Mouse (Mus musculus): ENCODE measurements at regions not wholly inside any gene's neighbourhood (a gene's known extent, or its start where the extent isn't known, plus 50 kb on each side); places are given as distances from the start of the nearest gene placed in this dataset.

DNA sequence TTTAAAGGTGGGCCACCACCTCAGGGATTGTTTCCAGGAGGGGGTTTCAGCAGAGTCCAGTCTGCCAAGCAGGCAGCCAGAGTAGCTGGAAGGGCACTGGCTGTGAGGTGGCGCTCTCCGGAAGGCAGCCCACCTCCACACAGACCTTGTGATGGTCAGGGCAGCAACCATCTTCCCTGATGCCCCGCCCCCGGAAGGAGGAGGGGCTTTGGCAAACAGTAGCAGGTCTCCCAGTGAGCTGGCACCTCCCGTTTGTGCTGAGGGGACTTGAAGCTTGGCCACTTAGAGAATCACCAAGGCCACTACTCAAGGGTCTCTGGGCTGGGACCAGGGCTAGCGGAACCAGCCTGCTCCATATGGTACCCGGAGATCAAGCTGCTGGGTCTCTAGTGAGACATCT, 67.4 kb upstream of the Nkx1-1 start:
- Histone ChIP-seq H3K4me2 (ENCODE audit: insufficient read depth, low read depth, poor library complexity, severe bottlenecking) (no peak overlapping the region), H3K79me2 (replicated peaks; ENCODE audit: control insufficient read depth, extremely low read depth, insufficient read depth, poor library complexity, severe bottlenecking) (no peaks in the 10 kb centered on the region), H3K4me3 (replicated peaks in 1 of 3; ENCODE audit: low read depth in 2 of 3, low read length in 2 of 3, poor library complexity in 1 of 3) (no peak overlapping the region), H3K36me3 (replicated peaks in 1 of 2; ENCODE audit: control insufficient read depth in 1 of 2, insufficient read depth in 1 of 2, low read length in 1 of 2) (no peaks in the 10 kb centered on the region), H3K27me3 (replicated peaks) (peaks cover 9% of the 10 kb centered on the region), H3K27ac (ENCODE audit: insufficient read depth, low read depth) (no peak overlapping the region), H3K4me1 (ENCODE audit: control insufficient read depth in 1 of 2, insufficient read depth in 2 of 2) (peaks cover 2 to 4% of the 10 kb centered on the region in 2 experiments; a peak in 1 of 4 replicates), H3K9me3 (replicated peaks; ENCODE audit: low read length) (no peaks in the 10 kb centered on the region), H3K9ac (ENCODE audit: insufficient read depth, low read depth) (no peak overlapping the region)
- in situ Hi-C loops (cut with MboI; ENCODE audit: low pct_ligation_motif_present, low pct_unique_long_range_greater_than_20kb, low sequenced_read_pairs): no loop called here
- dilution Hi-C loops (cut with MboI; ENCODE audit: extremely low pct_ligation_motif_present, extremely low pct_unique_long_range_greater_than_20kb, low sequenced_read_pairs): no loop called here
- DNase-seq (ENCODE audit: extremely low read depth): no peak
- TF ChIP-seq MYC (IDR thresholded peaks at IDR 0.05; ENCODE audit: low read depth, low read length): no peak
- no peak for TF ChIP-seq ZMIZ1 (IDR thresholded peaks at IDR 0.05; ENCODE audit: low read depth, low read length)
- TF ChIP-seq SIN3A (IDR thresholded peaks at IDR 0.05; ENCODE audit: low read length): no peak
- TF ChIP-seq TBP (conservative IDR thresholded peaks at IDR 0.05; ENCODE audit: low read depth, low read length): no peak
- TF ChIP-seq ZNF384 (IDR thresholded peaks at IDR 0.05; ENCODE audit: low read depth, low read length): no peak
- TF ChIP-seq NELFE (IDR thresholded peaks at IDR 0.05; ENCODE audit: low read depth, low read length): no peak
- no peak for TF ChIP-seq CHD2 (IDR thresholded peaks at IDR 0.05; ENCODE audit: low read length)
- TF ChIP-seq TCF12 (IDR thresholded peaks at IDR 0.05; ENCODE audit: low read depth, low read length): no peak
- TF ChIP-seq ELF1 (IDR thresholded peaks at IDR 0.05; ENCODE audit: low read depth, low read length): no peak
- TF ChIP-seq RAD21 (IDR thresholded peaks at IDR 0.05; ENCODE audit: low read depth, low read length): no peak
- TF ChIP-seq ETS1 (conservative IDR thresholded peaks at IDR 0.05; ENCODE audit: low read depth, low read length): no peak
- TF ChIP-seq KAT2A (IDR thresholded peaks at IDR 0.05; ENCODE audit: insufficient replicate concordance, low read length): no peak
- no peak for TF ChIP-seq MAX (IDR thresholded peaks at IDR 0.05; ENCODE audit: low read length)

DNA sequence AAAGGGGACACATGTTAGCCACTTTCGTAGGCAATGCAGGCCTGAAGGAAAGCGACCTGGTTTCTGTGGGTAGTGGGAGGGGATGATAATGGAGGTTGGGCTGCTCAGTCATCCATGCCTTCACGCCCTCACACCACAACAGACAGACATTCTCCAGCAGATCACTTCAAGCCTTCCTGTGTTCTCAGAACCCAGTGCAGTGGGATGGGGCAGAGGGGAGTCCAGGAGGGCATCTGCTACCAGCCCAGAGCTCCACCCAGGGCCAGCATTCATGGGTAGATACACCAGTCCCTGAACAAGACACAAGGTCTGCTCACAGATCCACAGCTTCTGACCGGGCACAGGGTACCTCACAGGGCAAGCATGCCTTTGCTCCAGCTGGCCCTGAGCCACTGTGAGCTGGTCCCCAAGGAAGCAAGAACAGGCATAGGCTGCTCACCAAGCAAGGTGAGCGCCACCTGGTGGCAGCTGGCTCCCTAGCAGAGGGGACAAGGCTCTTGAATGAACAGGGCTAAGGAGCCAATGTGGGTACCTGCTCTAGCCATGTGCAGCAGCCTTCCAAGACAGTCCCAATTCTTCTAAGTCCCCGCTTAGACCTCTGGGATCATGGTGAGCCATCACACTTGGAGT, 62.2 kb upstream of the Nkx1-1 start:
- Histone ChIP-seq H3K4me2 (ENCODE audit: insufficient read depth, low read depth, poor library complexity, severe bottlenecking) (no peak overlapping the region), H3K79me2 (replicated peaks; ENCODE audit: control insufficient read depth, extremely low read depth, insufficient read depth, poor library complexity, severe bottlenecking) (no peaks in the 10 kb centered on the region), H3K9ac (ENCODE audit: insufficient read depth, low read depth) (no peak overlapping the region), H3K36me3 (replicated peaks in 1 of 2; ENCODE audit: control insufficient read depth in 1 of 2, insufficient read depth in 1 of 2, low read length in 1 of 2) (no peaks in the 10 kb centered on the region), H3K4me3 (replicated peaks in 1 of 3; ENCODE audit: low read depth in 2 of 3, low read length in 2 of 3, poor library complexity in 1 of 3) (no peak overlapping the region), H3K27me3 (replicated peaks) (peaks cover 19% of the 10 kb centered on the region), H3K9me3 (replicated peaks; ENCODE audit: low read length) (no peaks in the 10 kb centered on the region), H3K27ac (ENCODE audit: insufficient read depth, low read depth) (no peak overlapping the region), H3K4me1 (ENCODE audit: control insufficient read depth in 1 of 2, insufficient read depth in 2 of 2) (no peaks in the 10 kb centered on the region; a peak in 1 of 4 replicates)
- in situ Hi-C loops (cut with MboI; ENCODE audit: low pct_ligation_motif_present, low pct_unique_long_range_greater_than_20kb, low sequenced_read_pairs) (no loop called here), dilution Hi-C loops (cut with MboI; ENCODE audit: extremely low pct_ligation_motif_present, extremely low pct_unique_long_range_greater_than_20kb, low sequenced_read_pairs) (no loop called here)
- TF ChIP-seq RAD21 (IDR thresholded peaks at IDR 0.05; ENCODE audit: low read depth, low read length) (peak; percentile 55), SMC3 (IDR thresholded peaks at IDR 0.05; ENCODE audit: low read depth, low read length) (peak; percentile 86), CTCF (conservative IDR thresholded peaks at IDR 0.05 in 1 of 2, IDR thresholded peaks at IDR 0.05 in 1 of 2; ENCODE audit: low read depth in 2 of 2, low read length in 2 of 2) (peak; percentile 69 to 86), POLR2AphosphoS2 (IDR thresholded peaks at IDR 0.05; ENCODE audit: low read depth, low read length) (no peak)
- peak; percentile 77 for DNase-seq (ENCODE audit: extremely low read depth)

Data from CH12.LX (cell line).